Mouse (Mus musculus) embryonic facial prominence, embryonic 10.5 days (tissue): ENCODE data around the gene Zbed4. TPM values are rescaled to one million over a fixed set of nuclear protein-coding genes. Genes with fewer than 3 reads are reported as not detected.
"Not testable (repeated sequence)": the region's sequence is repeated elsewhere in the genome, so short reads cannot be mapped to it uniquely, and the experiment has no call there.

Experiments
- DNase-seq: peaks from one replicate; pipeline ENCODE4 v3.0.0-alpha.2; 2017; ENCODE audit warnings: low spot score
- H3K27ac ChIP-seq: fragments of 300-500 bp; sonication (generic); replicated peaks from 2 replicates; pipeline ENCODE4 v1.5.1; 2016; ENCODE audit warnings: mild to moderate bottlenecking
- H3K27me3 ChIP-seq: fragments of 300-500 bp; sonication (generic); replicated peaks from 2 replicates; pipeline ENCODE4 v1.6.1; 2016; ENCODE audit warnings: low read depth, mild to moderate bottlenecking; ENCODE audit not compliant: poor library complexity, severe bottlenecking
- H3K36me3 ChIP-seq: fragments of 300-500 bp; sonication (generic); replicated peaks from 2 replicates; pipeline ENCODE4 v1.6.1; 2016; ENCODE audit warnings: mild to moderate bottlenecking, moderate library complexity
- H3K4me1 ChIP-seq: fragments of 300-500 bp; sonication (generic); 2 replicates; pipeline ENCODE4 v1.6.1; 2016
- H3K4me3 ChIP-seq: fragments of 300-500 bp; sonication (generic); 2 replicates; pipeline ENCODE4 v1.5.1; 2016; ENCODE audit warnings: mild to moderate bottlenecking, moderate library complexity
- H3K9me3 ChIP-seq: fragments of 300-500 bp; sonication (generic); 2 replicates; pipeline ENCODE4 v1.6.1; 2016; ENCODE audit warnings: mild to moderate bottlenecking
- WGBS: fragments of 180-500 bp; shearing (Covaris S2); methylation state at CpG from one replicate; pipeline ENCODE4 v1.1.7; 2016; 5-methylcytosine and 5-hydroxymethylcytosine counted together
- polyA plus RNA-seq: library from polyadenylated mRNA; unstranded; fragments of >200 nt; fragmentation: Nextera tagmentation; extraction: Ambion mirVana; gene quantifications from 2 replicates; pipeline ENCODE4 v1.2.1, GENCODE M21; 2016

The Zbed4 gene
- polyA plus RNA-seq, result 38.5 and 39.3 TPM in 2 replicates

DNA sequence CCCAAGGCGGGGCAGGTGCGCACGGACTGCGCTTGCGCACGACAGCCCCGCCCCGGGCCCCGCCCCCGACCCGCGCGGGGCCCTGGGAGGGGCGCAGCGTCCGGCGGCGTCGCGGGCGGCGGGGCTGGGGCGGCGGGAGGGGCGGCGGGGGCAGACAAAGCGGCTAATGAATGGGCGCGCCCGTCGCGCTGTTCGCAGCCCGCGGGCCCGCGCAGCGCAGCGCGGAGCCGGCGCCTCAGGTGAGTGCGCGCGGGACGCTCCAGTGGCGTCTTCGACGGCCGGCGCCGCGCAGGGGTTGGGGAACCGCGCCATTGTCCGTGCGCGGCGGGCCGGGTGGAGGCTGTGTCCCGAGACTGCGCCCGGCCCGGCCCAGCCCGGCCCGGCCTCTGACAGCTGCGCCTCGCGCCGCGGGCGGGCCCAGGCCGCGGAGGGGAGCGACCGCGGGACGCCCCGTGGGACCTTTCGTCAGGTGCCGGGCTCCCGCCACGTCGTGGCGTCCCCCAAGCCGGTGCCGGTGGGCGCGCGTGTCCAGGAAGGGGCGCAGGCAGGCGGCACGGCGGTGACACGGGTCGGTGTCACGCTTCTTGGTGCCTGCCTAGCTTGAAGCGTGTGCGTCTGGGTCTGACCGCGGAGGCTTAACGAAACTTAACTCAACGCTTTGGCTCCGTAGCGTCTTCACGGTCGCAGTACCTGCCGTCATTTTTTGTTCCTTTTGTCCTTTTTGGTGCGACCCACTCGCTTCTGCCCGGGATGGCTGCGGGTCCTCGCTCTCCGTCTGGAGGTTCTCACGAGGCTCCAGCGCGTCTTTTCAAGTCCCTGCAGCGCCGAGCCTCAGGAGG is at the start of gene Zbed4:
TSS of gene Zbed4 (plus strand) at position 97 of the 839 bp plus-strand sequence.
- H3K4me1 ChIP-seq, result peaks cover 19% of the 10 kb centered on the region
- H3K36me3 ChIP-seq, result peaks cover 21% of the 10 kb centered on the region
- under 1% methylated on average over 118 of the region's 119 CpGs for WGBS
- peak within 1 kb of the TSS; percentile 89 for H3K4me3 ChIP-seq
- H3K9me3 ChIP-seq, result no peaks in the 10 kb centered on the region
- peak within 1 kb of the TSS; percentile 96 for H3K27ac ChIP-seq
- peak; percentile 74 for DNase-seq
- no peaks in the 10 kb centered on the region for H3K27me3 ChIP-seq

DNA sequence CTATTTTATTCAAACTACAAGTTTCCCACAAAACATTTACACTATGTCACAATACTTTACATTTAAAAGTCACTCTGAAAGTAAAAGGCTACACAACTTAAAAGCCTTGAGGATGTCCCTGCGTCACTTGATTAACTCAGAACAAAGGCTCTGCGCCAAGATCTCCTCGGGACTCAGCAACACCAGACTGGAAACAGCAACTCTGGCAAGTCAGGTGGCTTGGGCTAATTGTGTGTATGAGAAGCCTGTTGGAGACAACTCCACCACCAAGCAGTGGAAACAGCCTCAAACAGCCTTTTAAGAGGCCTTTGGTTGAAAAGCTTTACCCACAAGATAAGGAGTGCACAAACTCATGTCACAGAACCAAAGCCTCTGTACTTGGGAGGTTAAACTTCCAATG is 49.0 kb upstream of the Zbed4 start:
- no peak for DNase-seq
- no peak overlapping the region for H3K4me3 ChIP-seq
- WGBS, result 83% methylated on average over 3 of the region's 3 CpGs
- H3K9me3 ChIP-seq, result no peaks in the 10 kb centered on the region
- H3K4me1 ChIP-seq, result no peaks in the 10 kb centered on the region
- no peaks in the 10 kb centered on the region for H3K27me3 ChIP-seq
- H3K36me3 ChIP-seq, result peaks cover 100% of the 10 kb centered on the region
- H3K27ac ChIP-seq, result no peak overlapping the region

DNA sequence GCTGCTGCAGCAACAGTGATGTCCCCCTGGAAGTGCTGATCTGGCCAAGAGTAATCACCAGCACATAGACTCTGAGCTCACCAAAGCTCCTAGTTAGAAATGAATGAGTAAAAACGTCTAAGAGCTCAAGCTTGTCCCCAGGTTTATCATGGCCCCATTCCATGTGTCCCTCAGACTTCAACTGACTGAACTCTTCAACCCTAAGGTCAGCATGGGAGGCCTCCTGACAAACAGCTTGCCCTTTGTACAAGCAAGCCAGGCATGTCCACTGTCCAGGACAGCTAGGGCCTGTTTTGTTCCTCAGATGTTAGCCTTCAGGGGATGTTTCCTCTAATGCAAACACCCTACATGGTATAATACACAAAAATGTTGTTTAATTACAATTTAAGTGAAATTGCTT is 47.2 kb upstream of the Zbed4 start:
- Histone ChIP-seq H3K9me3 (no peaks in the 10 kb centered on the region), H3K4me1 (no peaks in the 10 kb centered on the region), H3K27ac (no peak overlapping the region), H3K4me3 (no peak overlapping the region), H3K36me3 (peaks cover 100% of the 10 kb centered on the region), H3K27me3 (no peaks in the 10 kb centered on the region)
- 57% methylated on average over 1 of the region's 1 CpGs for WGBS
- no peak for DNase-seq

DNA sequence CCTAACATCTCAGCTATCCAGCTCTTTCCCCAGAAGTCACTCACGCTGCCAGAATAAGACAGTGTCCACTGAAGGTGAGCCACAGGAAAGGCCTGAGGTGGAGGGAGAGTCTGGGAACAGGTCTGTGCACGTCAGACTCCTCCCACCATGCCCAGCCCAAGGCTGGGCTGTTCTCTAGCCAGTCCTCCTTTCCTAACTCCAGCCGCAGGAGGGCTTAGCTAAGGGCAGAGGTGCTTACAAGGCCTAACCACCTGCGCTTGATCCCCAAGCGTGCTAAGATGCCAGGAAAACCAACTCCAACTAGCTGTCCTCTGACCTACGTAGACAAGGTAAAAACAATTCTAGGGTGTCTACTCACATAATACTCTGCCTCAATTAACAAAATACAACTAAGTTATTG is 45.1 kb upstream of the Zbed4 start:
- peaks cover 100% of the 10 kb centered on the region for H3K36me3 ChIP-seq
- no peaks in the 10 kb centered on the region for H3K27me3 ChIP-seq
- no peak for DNase-seq
- no peak overlapping the region for H3K27ac ChIP-seq
- no peak overlapping the region for H3K4me3 ChIP-seq
- H3K4me1 ChIP-seq, result no peaks in the 10 kb centered on the region
- H3K9me3 ChIP-seq, result no peaks in the 10 kb centered on the region
- WGBS, result 85% methylated on average over 6 of the region's 6 CpGs

DNA sequence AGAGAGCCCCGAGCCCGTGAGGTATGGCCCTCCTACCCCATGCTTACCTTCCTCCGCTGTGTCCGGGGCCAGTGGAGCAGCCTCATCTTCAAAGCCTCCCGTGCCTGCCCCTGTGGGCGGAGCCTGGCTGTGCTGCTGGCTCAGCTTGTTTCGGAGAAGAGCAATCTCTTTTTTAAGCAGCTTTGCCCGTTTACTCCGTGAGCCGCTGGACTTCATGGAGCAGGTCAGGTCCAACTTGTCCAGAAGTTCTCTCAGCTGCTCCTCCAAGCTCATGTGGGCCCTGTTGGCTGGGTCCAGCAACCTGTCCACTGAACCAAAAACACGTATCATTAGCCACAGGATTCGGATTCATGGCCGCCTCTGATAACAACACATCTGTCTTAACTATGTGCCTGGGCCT is 44.5 kb upstream of the Zbed4 start:
- not testable (repeated sequence) for H3K27ac ChIP-seq, H3K4me3 ChIP-seq, H3K4me1 ChIP-seq, H3K9me3 ChIP-seq, H3K27me3 ChIP-seq, DNase-seq
- WGBS, result 82% methylated on average over 13 of the region's 13 CpGs
- H3K36me3 ChIP-seq, result peaks cover 100% of the 10 kb centered on the region

DNA sequence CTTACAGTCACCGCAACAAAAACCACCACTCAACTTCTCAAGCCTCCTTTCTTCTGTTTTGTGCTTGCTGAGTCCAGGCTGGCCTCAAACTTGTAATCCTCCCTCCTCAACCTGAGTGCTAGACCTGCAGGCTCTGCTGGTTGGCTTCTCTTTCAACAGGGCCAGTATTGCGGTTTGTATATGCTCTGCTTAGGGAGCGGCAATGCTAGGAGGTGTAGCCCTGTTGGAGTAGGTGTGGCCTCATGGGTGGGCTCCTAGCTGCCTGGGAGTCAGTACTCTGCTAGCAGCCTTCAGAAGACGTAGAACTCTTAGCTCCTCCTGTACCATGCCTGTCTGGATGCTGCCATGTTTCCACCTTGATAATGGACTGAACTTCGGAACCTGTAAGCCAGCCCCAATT is 43.3 kb upstream of the Zbed4 start:
- H3K4me3 ChIP-seq, result no peak overlapping the region
- no peaks in the 10 kb centered on the region for H3K4me1 ChIP-seq
- DNase-seq, result no peak
- 92% methylated on average over 5 of the region's 5 CpGs for WGBS
- H3K27ac ChIP-seq, result no peak overlapping the region
- no peaks in the 10 kb centered on the region for H3K9me3 ChIP-seq
- H3K27me3 ChIP-seq, result no peaks in the 10 kb centered on the region
- peaks cover 100% of the 10 kb centered on the region for H3K36me3 ChIP-seq

DNA sequence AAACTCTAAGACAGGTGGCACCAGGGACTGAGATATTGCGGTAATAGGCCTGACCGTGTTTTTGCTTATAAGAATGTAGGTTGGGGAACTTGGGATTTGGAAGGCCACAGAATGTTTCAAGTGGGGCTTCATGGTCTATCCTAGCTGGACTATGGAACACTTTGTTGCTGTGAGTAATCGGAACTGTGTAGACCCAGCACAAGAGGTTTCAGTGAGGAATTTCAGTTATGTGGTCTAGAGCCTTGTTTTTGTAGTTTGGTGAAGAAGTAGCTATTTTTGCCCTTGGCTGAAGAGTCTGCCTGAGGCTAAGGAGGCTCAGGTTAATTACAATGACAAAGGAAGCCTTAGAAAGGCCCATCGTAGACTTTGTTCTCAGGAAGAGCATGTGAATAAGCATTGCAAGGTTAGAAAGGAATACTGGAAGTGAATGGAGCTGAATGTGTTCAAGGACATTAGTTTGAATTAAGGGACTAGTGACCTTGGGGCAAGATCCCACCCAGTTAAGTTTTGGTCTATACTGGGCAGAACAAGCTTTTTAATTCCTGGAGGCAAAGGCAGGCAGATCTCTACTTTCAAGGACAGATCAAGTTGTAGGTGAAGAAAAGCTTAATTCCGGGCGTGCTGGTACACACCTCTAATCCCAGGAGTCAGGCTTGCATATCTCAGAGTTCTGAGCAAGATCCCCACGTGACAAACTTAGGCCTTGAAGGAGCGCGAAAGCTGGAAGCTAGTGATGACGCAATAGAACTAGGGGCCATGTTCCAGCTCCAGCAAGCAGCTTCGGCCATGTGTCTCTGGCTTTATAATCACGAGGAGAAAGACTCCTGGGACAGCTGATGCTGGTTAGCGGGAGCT is 42.6 kb upstream of the Zbed4 start:
- Histone ChIP-seq H3K9me3 (no peaks in the 10 kb centered on the region), H3K4me1 (no peaks in the 10 kb centered on the region), H3K27ac (no peak overlapping the region), H3K27me3 (no peaks in the 10 kb centered on the region), H3K36me3 (peaks cover 100% of the 10 kb centered on the region), H3K4me3 (no peak overlapping the region)
- WGBS, result 85% methylated on average over 13 of the region's 13 CpGs
- no peak for DNase-seq

DNA sequence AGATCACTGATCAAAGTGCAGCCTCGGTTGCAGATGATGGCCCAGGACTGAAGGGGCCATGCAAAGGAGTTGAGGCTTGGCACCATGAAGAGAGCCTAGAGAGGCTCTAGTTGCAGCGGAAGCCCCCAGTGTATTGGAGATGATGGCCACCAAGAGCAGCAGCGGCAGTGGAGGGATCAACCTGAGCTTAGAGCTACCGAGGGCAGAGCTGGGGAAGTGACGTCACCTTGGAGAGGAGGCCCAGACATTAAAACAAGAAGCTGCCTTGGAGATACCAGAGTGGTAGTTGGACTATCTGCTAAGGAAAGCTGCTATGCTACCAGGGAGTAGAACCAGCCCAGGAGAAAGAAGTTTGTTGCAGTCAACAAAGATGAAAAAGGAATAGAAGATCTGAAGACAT is 41.6 kb upstream of the Zbed4 start:
- no peaks in the 10 kb centered on the region for H3K4me1 ChIP-seq
- H3K4me3 ChIP-seq, result no peak overlapping the region
- H3K27me3 ChIP-seq, result no peaks in the 10 kb centered on the region
- DNase-seq, result no peak
- H3K9me3 ChIP-seq, result no peaks in the 10 kb centered on the region
- 96% methylated on average over 5 of the region's 5 CpGs for WGBS
- peaks cover 100% of the 10 kb centered on the region for H3K36me3 ChIP-seq
- H3K27ac ChIP-seq, result no peak overlapping the region

DNA sequence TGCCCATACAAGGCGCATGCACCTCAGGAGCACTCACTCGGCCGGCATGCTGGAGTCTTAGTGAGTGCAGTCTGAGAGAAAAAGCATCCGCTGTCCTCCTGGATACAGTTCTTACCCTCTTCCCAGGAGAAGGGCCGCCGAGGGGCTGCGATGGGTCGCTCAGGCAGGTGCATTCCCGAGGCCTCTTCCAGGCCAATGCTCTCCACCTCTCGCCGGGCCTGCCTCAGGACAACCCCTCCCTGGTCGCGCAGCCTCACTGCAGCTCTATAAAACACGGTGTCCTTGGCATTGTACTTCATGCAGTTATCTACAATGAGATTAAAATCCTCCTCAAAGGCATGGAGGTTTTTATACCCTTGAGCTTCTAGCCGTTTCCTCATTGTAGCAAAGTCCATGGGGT is 39.0 kb upstream of the Zbed4 start:
- WGBS, result 94% methylated on average over 15 of the region's 15 CpGs
- no peak overlapping the region for H3K4me3 ChIP-seq
- H3K9me3 ChIP-seq, result no peaks in the 10 kb centered on the region
- no peak overlapping the region for H3K27ac ChIP-seq
- peaks cover 100% of the 10 kb centered on the region for H3K36me3 ChIP-seq
- no peak for DNase-seq
- H3K4me1 ChIP-seq, result no peaks in the 10 kb centered on the region
- no peaks in the 10 kb centered on the region for H3K27me3 ChIP-seq

DNA sequence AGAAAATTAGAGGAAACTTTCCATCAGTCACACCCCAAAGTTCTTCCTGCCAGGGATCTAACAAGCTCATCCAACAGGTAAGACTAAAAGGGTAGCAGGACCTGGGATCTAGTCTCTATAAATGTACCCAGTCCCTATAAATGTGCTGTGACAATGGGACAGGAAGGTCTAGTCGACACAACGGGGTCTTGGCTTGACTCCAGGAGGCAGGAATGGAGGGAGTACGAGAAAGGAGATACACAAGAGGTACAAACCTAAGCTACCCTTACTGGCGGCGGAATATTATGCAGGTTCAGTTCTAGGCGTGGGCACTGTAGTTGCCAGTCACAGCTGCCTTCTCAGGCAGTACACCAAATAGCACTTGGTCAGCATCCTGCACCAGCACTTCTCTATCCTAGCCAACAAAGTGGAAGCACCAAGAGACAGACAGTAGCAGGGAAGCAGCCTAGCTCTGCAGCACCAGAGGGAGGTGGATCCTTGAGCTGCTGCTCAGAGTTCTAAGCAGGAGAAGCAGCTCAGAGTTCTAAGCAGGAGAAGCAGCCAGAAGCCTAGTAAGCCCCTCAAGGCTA is 37.4 kb upstream of the Zbed4 start:
- no peak overlapping the region for H3K27ac ChIP-seq
- peaks cover 100% of the 10 kb centered on the region for H3K36me3 ChIP-seq
- no peaks in the 10 kb centered on the region for H3K4me1 ChIP-seq
- no peaks in the 10 kb centered on the region for H3K27me3 ChIP-seq
- 93% methylated on average over 6 of the region's 6 CpGs for WGBS
- no peak for DNase-seq
- H3K9me3 ChIP-seq, result no peaks in the 10 kb centered on the region
- no peak overlapping the region for H3K4me3 ChIP-seq

DNA sequence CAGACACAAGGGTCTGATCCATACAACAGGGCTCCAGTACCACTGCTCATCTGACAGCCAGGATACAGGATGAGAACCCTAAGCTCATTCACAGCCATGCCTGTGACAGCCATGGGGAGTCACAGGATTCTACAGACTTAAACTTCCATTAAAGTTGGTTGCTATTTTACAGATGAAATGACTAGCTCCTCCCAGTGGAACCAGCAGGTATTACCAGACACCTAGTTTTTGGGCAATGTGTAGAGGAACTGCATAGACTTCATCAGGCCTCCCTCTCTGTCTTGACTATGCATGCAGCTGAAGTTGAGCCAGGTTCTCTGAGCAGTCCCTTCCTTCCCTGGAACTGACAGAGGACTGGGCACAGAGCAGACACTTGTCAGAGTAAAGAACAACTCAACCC is 35.1 kb upstream of the Zbed4 start:
- Histone ChIP-seq H3K9me3 (no peaks in the 10 kb centered on the region), H3K27me3 (no peaks in the 10 kb centered on the region), H3K4me1 (no peaks in the 10 kb centered on the region), H3K36me3 (peaks cover 100% of the 10 kb centered on the region), H3K4me3 (no peak overlapping the region), H3K27ac (no peak overlapping the region)
- DNase-seq, result no peak

DNA sequence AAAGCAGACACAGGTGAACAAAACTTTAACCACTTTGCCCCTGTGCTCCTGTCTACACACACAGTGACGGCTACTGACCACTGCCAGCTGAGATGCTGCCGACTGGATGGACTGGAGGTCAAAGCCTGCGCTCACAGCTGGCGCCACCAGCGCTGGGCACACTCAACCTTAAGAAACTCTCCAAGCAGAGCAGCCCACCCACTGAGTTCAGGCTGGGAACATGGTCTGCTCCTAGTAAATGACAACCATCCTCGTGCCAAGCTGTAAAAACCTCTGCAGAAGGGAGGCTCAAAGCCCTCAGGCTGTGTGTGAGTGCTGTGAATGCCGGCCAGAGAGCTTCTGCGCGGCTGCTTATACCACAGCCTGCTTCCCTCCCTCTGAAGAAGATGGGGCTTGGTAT is 34.2 kb upstream of the Zbed4 start:
- Histone ChIP-seq H3K4me3 (no peak overlapping the region), H3K4me1 (no peaks in the 10 kb centered on the region), H3K9me3 (no peaks in the 10 kb centered on the region), H3K27me3 (no peaks in the 10 kb centered on the region), H3K36me3 (peaks cover 100% of the 10 kb centered on the region), H3K27ac (no peak overlapping the region)
- WGBS, result 72% methylated on average over 9 of the region's 9 CpGs
- DNase-seq, result no peak
